ENCODE assay signal across 11 mouse cellular contexts in genomic region chr3:38945157-38945556, GRCm38 (mm10).
"Had no signal": no experiment of that assay in that cellular context is flagged by ENCODE, and none has a peak within 500 bp of the region (broad histone marks: within the 10 kb centered on the region; RNA-seq: fewer than 3 reads in every experiment).

No protein-coding gene starts in this region.

- H3K27me3 ChIP-seq: kidney, embryonic 15.5 days; limb, embryonic 13.5 days; midbrain, embryonic 12.5 days had no signal

- H3K4me2 ChIP-seq: kidney, embryonic 15.5 days; limb, embryonic 13.5 days; midbrain, embryonic 12.5 days had no signal

- H3K4me3 ChIP-seq: kidney, embryonic 15.5 days; limb, embryonic 13.5 days; midbrain, embryonic 12.5 days had no signal

- H3K9ac ChIP-seq: kidney, embryonic 15.5 days; limb, embryonic 13.5 days; liver, embryonic 14.5 days; midbrain, embryonic 12.5 days had no signal

- ATAC-seq: intestine, embryonic 16.5 days had no signal

- H3K27ac ChIP-seq: kidney, embryonic 15.5 days; limb, embryonic 13.5 days; liver, embryonic 14.5 days had no signal

- H3K9me3 ChIP-seq: kidney, embryonic 15.5 days; limb, embryonic 13.5 days; midbrain, embryonic 12.5 days had no signal

- DNase-seq: kidney, adult 2 months; kidney, postnatal 14 days; left cerebral cortex, postnatal 4 days; lung, adult 18-20 months; right cerebral cortex, postnatal 14 days; thymus, postnatal 36 days had no signal
